Mouse (Mus musculus): ENCODE results near the gene Tial1. TPM values are rescaled to one million over a fixed set of nuclear protein-coding genes. Genes with fewer than 3 reads are reported as not detected.

Tial1 gene
- polyA plus RNA-seq, 1 experiment from 2014 or later: 10.2 TPM

GRCm38 (mm10) chr7:128412071-128412833 lies 49.3 kb downstream of the Tial1 start:
- H3K27ac ChIP-seq (ENCODE audit: low read depth): peak overlapping the region; percentile 48; the same call in 1 of the 2 replicates
- no peaks in the 10 kb centered on the region for H3K36me3 ChIP-seq (replicated peaks; ENCODE audit: insufficient read depth, low read length)
- 34% methylated on average over 10 of the region's 10 CpGs for WGBS (ENCODE audit: insufficient replicate concordance)
- peaks cover 20% of the 10 kb centered on the region for H3K4me1 ChIP-seq (ENCODE audit: insufficient read depth)
- no peak for TF ChIP-seq CTCF (IDR thresholded peaks at IDR 0.05; ENCODE audit: low read depth)
- TF ChIP-seq EP300 (IDR thresholded peaks at IDR 0.05; ENCODE audit: low read depth): no peak
- no peak for ATAC-seq
- H3K9me3 ChIP-seq (ENCODE audit: low read length): no peaks in the 10 kb centered on the region; the same call in 1 of the 2 replicates
- peaks cover 15% of the 10 kb centered on the region for H3K27me3 ChIP-seq (ENCODE audit: insufficient read depth, low read length)
- no peak overlapping the region for H3K9ac ChIP-seq (replicated peaks)
- no peak overlapping the region for H3K4me3 ChIP-seq (ENCODE audit: low read depth, low read length)
- DNase-seq: no peak
- 0 out of 2 replicates have a peak overlapping the region, but pooled peaks have one; percentile 18 for H3K4me2 ChIP-seq (ENCODE audit: low read depth, low read length)

- Histone ChIP-seq H3K36me3 (replicated peaks; ENCODE audit: insufficient read depth, low read length) (no peaks in the 10 kb centered on the region), H3K4me2 (ENCODE audit: low read depth, low read length) (no peak overlapping the region), H3K9me3 (ENCODE audit: low read length) (no peaks in the 10 kb centered on the region; the same call in 1 of the 2 replicates), H3K27ac (ENCODE audit: low read depth) (no peak overlapping the region), H3K4me3 (ENCODE audit: low read depth, low read length) (no peak overlapping the region), H3K9ac (replicated peaks) (no peak overlapping the region), H3K4me1 (ENCODE audit: insufficient read depth) (peaks cover 13% of the 10 kb centered on the region), H3K27me3 (ENCODE audit: insufficient read depth, low read length) (peaks cover 6% of the 10 kb centered on the region)
- 63% methylated on average over 11 of the region's 11 CpGs for WGBS (ENCODE audit: insufficient replicate concordance)
- no peak for DNase-seq
- no peak for ATAC-seq
- TF ChIP-seq CTCF (IDR thresholded peaks at IDR 0.05; ENCODE audit: low read depth): no peak
- no peak for TF ChIP-seq EP300 (IDR thresholded peaks at IDR 0.05; ENCODE audit: low read depth)
These were observed 50.7 kb downstream of the Tial1 start for GRCm38 (mm10) chr7:128410708-128411413.

- Histone ChIP-seq H3K9me3 (ENCODE audit: low read length) (no peaks in the 10 kb centered on the region; the same call in 1 of the 2 replicates), H3K36me3 (replicated peaks; ENCODE audit: insufficient read depth, low read length) (no peaks in the 10 kb centered on the region), H3K9ac (replicated peaks) (no peak overlapping the region), H3K27ac (ENCODE audit: low read depth) (no peak overlapping the region), H3K4me2 (ENCODE audit: low read depth, low read length) (no peak overlapping the region), H3K27me3 (ENCODE audit: insufficient read depth, low read length) (no peaks in the 10 kb centered on the region), H3K4me3 (ENCODE audit: low read depth, low read length) (no peak overlapping the region), H3K4me1 (ENCODE audit: insufficient read depth) (peaks cover 9% of the 10 kb centered on the region)
- DNase-seq (peak; percentile 30), ATAC-seq (no peak)
- WGBS (ENCODE audit: insufficient replicate concordance): 83% methylated on average over 5 of the region's 5 CpGs
- TF ChIP-seq CTCF (IDR thresholded peaks at IDR 0.05; ENCODE audit: low read depth): peak; percentile 51
- no peak for TF ChIP-seq EP300 (IDR thresholded peaks at IDR 0.05; ENCODE audit: low read depth)
These were observed 53.3 kb downstream of the Tial1 start for GRCm38 (mm10) chr7:128408265-128408664.

GRCm38 (mm10) chr7:128403988-128404387 lies 57.5 kb downstream of the Tial1 start:
- ATAC-seq: no peak
- Histone ChIP-seq H3K4me2 (ENCODE audit: low read depth, low read length) (no peak overlapping the region), H3K4me1 (ENCODE audit: insufficient read depth) (peaks cover 8% of the 10 kb centered on the region; the same call in 1 of the 2 replicates), H3K27ac (ENCODE audit: low read depth) (no peak overlapping the region), H3K9me3 (ENCODE audit: low read length) (peaks cover 2% of the 10 kb centered on the region; the same call in 1 of the 2 replicates), H3K9ac (replicated peaks) (no peak overlapping the region), H3K4me3 (ENCODE audit: low read depth, low read length) (no peak overlapping the region), H3K36me3 (replicated peaks; ENCODE audit: insufficient read depth, low read length) (peaks cover 5% of the 10 kb centered on the region; the same call in 1 of the 2 replicates), H3K27me3 (ENCODE audit: insufficient read depth, low read length) (no peaks in the 10 kb centered on the region)
- TF ChIP-seq EP300 (IDR thresholded peaks at IDR 0.05; ENCODE audit: low read depth) (no peak), CTCF (IDR thresholded peaks at IDR 0.05; ENCODE audit: low read depth) (no peak)
- no peak for DNase-seq
- WGBS (ENCODE audit: insufficient replicate concordance): 66% methylated on average over 6 of the region's 6 CpGs

GRCm38 (mm10) chr7:128403586-128403985 lies 57.9 kb downstream of the Tial1 start:
- Histone ChIP-seq H3K4me2 (ENCODE audit: low read depth, low read length) (no peak overlapping the region), H3K4me3 (ENCODE audit: low read depth, low read length) (no peak overlapping the region), H3K27ac (ENCODE audit: low read depth) (no peak overlapping the region), H3K9ac (replicated peaks) (no peak overlapping the region), H3K36me3 (replicated peaks; ENCODE audit: insufficient read depth, low read length) (peaks cover 5% of the 10 kb centered on the region; the same call in 1 of the 2 replicates), H3K4me1 (ENCODE audit: insufficient read depth) (peaks cover 12% of the 10 kb centered on the region), H3K27me3 (ENCODE audit: insufficient read depth, low read length) (no peaks in the 10 kb centered on the region), H3K9me3 (ENCODE audit: low read length) (peaks cover 2% of the 10 kb centered on the region; the same call in 1 of the 2 replicates)
- DNase-seq (no peak), ATAC-seq (no peak)
- WGBS (ENCODE audit: insufficient replicate concordance): 65% methylated on average over 6 of the region's 6 CpGs
- TF ChIP-seq CTCF (IDR thresholded peaks at IDR 0.05; ENCODE audit: low read depth) (no peak), EP300 (IDR thresholded peaks at IDR 0.05; ENCODE audit: low read depth) (no peak)

GRCm38 (mm10) chr7:128403128-128403527 lies 58.4 kb downstream of the Tial1 start:
- H3K4me1 ChIP-seq (ENCODE audit: insufficient read depth): peaks cover 16% of the 10 kb centered on the region
- WGBS (ENCODE audit: insufficient replicate concordance): 59% methylated on average over 10 of the region's 10 CpGs
- H3K27me3 ChIP-seq (ENCODE audit: insufficient read depth, low read length): no peaks in the 10 kb centered on the region
- peaks cover 5% of the 10 kb centered on the region; the same call in 1 of the 2 replicates for H3K36me3 ChIP-seq (replicated peaks; ENCODE audit: insufficient read depth, low read length)
- TF ChIP-seq EP300 (IDR thresholded peaks at IDR 0.05; ENCODE audit: low read depth) (no peak), CTCF (IDR thresholded peaks at IDR 0.05; ENCODE audit: low read depth) (no peak)
- H3K27ac ChIP-seq (ENCODE audit: low read depth): no peak overlapping the region
- H3K9me3 ChIP-seq (ENCODE audit: low read length): 0 out of 2 replicates have a peak, but pooled peaks cover 2% of the 10 kb centered on the region
- no peak overlapping the region for H3K4me2 ChIP-seq (ENCODE audit: low read depth, low read length)
- no peak for ATAC-seq
- DNase-seq: no peak
- H3K4me3 ChIP-seq (ENCODE audit: low read depth, low read length): no peak overlapping the region
- H3K9ac ChIP-seq (replicated peaks): no peak overlapping the region
